In genomic region chr3:58747924-58748323, GRCm38 (mm10) we compare ENCODE assay signal across 15 mouse cellular contexts.
"Had no signal": no experiment of that assay in that cellular context is flagged by ENCODE, and none has a peak within 500 bp of the region (broad histone marks: within the 10 kb centered on the region; RNA-seq: fewer than 3 reads in every experiment).

No protein-coding gene starts in this region.

- H3K9me3 ChIP-seq: limb, embryonic 13.5 days; megakaryocyte, embryonic 14.5 days; midbrain, embryonic 12.5 days; stomach, embryonic 15.5 days had no signal

- H3K36me3 ChIP-seq: limb, embryonic 13.5 days; midbrain, embryonic 12.5 days; stomach, embryonic 15.5 days had no signal

- H3K27me3 ChIP-seq: limb, embryonic 13.5 days; megakaryocyte, embryonic 14.5 days; midbrain, embryonic 12.5 days; stomach, embryonic 15.5 days had no signal

- H3K4me1 ChIP-seq: limb, embryonic 13.5 days; midbrain, embryonic 12.5 days; stomach, embryonic 15.5 days had no signal

- DNase-seq: kidney, adult 18-20 months; kidney, postnatal 14 days; layer of hippocampus, adult 9-11 months; layer of hippocampus, postnatal 36 days; left cerebral cortex, postnatal 4 days; lung, adult 18-20 months; lung, postnatal 36 days; right cerebral cortex, postnatal 25 days; spleen, adult 18-20 months; thymus, postnatal 4 days had no signal

- H3K4me2 ChIP-seq: limb, embryonic 13.5 days; midbrain, embryonic 12.5 days; stomach, embryonic 15.5 days had no signal

- H3K9ac ChIP-seq: limb, embryonic 13.5 days; liver, embryonic 14.5 days; midbrain, embryonic 12.5 days; stomach, embryonic 15.5 days had no signal

- H3K27ac ChIP-seq: limb, embryonic 13.5 days; liver, embryonic 14.5 days; midbrain, embryonic 12.5 days; stomach, embryonic 15.5 days had no signal

- H3K4me3 ChIP-seq: limb, embryonic 13.5 days; megakaryocyte, embryonic 14.5 days; midbrain, embryonic 12.5 days; stomach, embryonic 15.5 days had no signal
